Mouse (Mus musculus) macrophage (primary cell): ENCODE results near the gene Mvp. TPM values are rescaled to one million over a fixed set of nuclear protein-coding genes. Genes with fewer than 3 reads are reported as not detected.
A peak's percentile ranks its signal among the peaks of the same experiment; 100 is the strongest.

Experiments used
- H3K27ac ChIP-seq: fragments of 350-480 bp; formaldehyde crosslinking; 2 replicates; pipeline ENCODE4 v1.9.0; 2021
- H3K36me3 ChIP-seq: fragments of 350-480 bp; formaldehyde crosslinking; 2 replicates; pipeline ENCODE4 v1.9.0; 2021; ENCODE audit errors: inconsistent target
- H3K4me3 ChIP-seq: fragments of 350-480 bp; formaldehyde crosslinking; 2 replicates; pipeline ENCODE4 v1.9.0; 2021; ENCODE audit errors: inconsistent target
- H3K79me2 ChIP-seq: fragments of 350-480 bp; formaldehyde crosslinking; 2 replicates; pipeline ENCODE4 v1.9.0; 2021; ENCODE audit errors: inconsistent target
- WGBS: methylation state at CpG from one replicate; pipeline ENCODE4 v1.1.7; 2026; ENCODE audit warnings: inconsistent platforms; ENCODE audit not compliant: missing documents; 5-methylcytosine and 5-hydroxymethylcytosine counted together
- polyA plus RNA-seq: library from polyadenylated mRNA; stranded (reverse); fragments of 250-400 nt; gene quantifications from 3 replicates; pipeline ENCODE4 v1.2.4, GENCODE M21; 2018; ENCODE audit warnings: inconsistent platforms

The Mvp gene
- polyA plus RNA-seq, 1 experiment from 2014 or later, result 88.1 TPM

DNA sequence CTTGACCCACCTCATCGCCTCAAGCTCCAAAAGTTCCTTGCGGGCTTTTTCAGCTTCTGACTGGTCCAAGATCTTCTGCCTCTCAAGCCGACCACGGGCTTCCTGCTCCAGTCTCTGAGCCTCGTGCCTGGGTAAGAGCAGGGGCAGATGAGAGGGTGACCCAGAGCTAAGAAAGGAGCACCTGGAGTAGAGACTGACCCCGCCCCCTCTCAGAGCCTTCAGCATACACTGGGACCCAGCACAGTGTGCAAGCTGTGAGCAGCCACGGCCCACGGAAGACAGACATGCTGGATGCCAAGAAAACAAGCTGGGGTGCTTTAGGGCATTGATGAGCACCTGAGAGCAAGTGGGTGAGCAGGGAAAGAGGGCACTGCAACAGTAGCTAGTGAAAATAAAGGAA is 25.6 kb downstream of the Mvp start:
- Histone ChIP-seq H3K36me3 (peaks cover 69% of the 10 kb centered on the region), H3K4me3 (no peak overlapping the region), H3K79me2 (no peaks in the 10 kb centered on the region), H3K27ac (no peak overlapping the region)
- 86% methylated on average over 8 of the region's 8 CpGs for WGBS

GRCm38 (mm10) chr7:126986319-126986718 is 28.1 kb downstream of the Mvp start:
- H3K27ac ChIP-seq, result no peak overlapping the region
- no peaks in the 10 kb centered on the region for H3K79me2 ChIP-seq
- H3K4me3 ChIP-seq, result no peak overlapping the region
- 76% methylated on average over 7 of the region's 9 CpGs for WGBS
- H3K36me3 ChIP-seq, result peaks cover 48% of the 10 kb centered on the region

DNA sequence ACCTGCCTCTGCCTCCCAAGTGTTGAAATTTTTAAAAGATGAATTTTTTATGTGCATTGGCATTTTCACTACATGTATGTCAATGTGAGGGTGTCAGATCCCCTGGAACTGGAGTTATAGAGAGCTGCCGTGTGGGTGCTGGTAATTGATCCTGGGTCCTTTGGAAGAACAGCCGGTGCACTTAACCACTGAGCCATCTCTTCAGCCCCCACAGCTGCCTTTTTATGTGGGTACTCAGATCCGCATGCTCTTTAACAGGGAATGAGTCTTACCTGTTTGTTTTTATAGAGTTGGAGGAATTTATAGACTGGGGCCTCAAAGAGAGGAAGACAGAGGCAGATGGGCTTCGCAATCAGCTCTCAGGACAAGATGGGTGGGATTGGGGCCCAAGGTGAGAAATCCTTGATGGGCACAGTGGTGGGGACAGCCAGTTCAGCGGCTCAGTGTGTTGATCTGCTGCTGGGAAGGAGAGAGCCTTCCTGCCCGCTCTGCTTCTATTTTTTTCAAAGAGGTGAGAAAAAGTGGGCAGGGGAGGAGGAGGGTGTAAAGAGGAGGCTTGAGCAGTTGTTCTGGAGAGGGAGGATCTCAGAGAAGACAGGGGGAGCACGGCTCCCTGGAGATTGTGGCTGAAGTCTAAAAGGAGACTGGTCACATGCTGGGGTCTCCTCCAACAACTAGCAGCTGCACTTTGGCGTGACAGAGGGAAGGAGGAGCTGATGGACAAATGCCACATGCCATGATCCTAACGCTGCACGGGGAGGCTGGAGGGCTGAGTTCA is 29.6 kb downstream of the Mvp start:
- H3K4me3 ChIP-seq, result no peak overlapping the region
- H3K27ac ChIP-seq, result no peak overlapping the region
- no peaks in the 10 kb centered on the region for H3K79me2 ChIP-seq
- WGBS, result 90% methylated on average over 10 of the region's 10 CpGs
- peaks cover 45% of the 10 kb centered on the region for H3K36me3 ChIP-seq

DNA sequence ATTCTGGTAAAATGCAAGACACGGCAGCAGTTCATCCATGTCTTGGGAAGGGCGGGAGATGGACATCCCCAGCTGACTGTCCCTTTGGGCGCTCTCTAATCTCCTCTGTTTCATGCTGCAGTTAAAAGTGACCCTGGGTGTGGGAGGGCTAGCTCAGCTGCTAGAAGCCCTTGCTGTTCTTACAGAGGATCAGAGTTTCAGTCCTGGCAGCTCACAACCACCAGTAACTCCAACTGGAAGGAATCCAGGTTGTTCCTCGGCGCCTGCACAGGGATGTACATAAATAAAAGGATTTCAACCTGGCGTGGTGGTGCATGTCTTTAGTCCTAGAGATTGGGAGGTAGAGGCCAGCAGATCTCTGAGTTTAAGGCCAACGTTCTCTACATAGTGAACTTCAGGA is 31.3 kb downstream of the Mvp start:
- H3K79me2 ChIP-seq, result peaks cover 3% of the 10 kb centered on the region; the same call in 1 of the 2 replicates
- WGBS, result 92% methylated on average over 7 of the region's 7 CpGs
- peaks cover 43% of the 10 kb centered on the region for H3K36me3 ChIP-seq
- no peak overlapping the region for H3K27ac ChIP-seq
- no peak overlapping the region for H3K4me3 ChIP-seq

DNA sequence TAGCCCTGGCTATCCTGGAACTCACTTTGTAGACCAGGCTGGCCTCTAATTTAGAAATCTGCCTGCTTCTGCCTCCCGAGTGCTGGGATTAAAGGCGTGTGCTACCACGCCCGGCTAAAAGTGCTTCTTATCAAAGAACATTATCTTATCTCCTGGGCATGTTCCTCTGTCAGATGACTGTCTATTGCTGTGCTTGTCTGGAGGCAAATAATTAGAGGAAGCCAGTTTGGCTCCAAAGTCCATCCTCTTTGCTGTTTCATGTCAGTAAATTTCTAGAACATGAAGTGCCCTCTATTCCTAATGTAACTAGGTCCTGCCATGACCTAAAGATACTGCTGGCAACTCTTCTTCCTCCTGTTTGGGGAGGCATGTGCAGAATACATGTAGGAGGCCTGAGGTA is 32.4 kb downstream of the Mvp start:
- 93% methylated on average over 3 of the region's 4 CpGs for WGBS
- Histone ChIP-seq H3K27ac (no peak overlapping the region), H3K36me3 (peaks cover 36% of the 10 kb centered on the region), H3K4me3 (no peak overlapping the region), H3K79me2 (peaks cover 14% of the 10 kb centered on the region)

GRCm38 (mm10) chr7:126981601-126982000 is 32.8 kb downstream of the Mvp start:
- H3K36me3 ChIP-seq, result peaks cover 31% of the 10 kb centered on the region
- H3K27ac ChIP-seq, result no peak overlapping the region
- no peak overlapping the region for H3K4me3 ChIP-seq
- 95% methylated on average over 2 of the region's 2 CpGs for WGBS
- H3K79me2 ChIP-seq, result peaks cover 18% of the 10 kb centered on the region

- 79% methylated on average over 6 of the region's 6 CpGs for WGBS
- Histone ChIP-seq H3K36me3 (peaks cover 23% of the 10 kb centered on the region), H3K4me3 (no peak overlapping the region), H3K79me2 (peaks cover 21% of the 10 kb centered on the region), H3K27ac (no peak overlapping the region)
Measured at GRCm38 (mm10) chr7:126978841-126979240, 35.6 kb downstream of the Mvp start.

GRCm38 (mm10) chr7:126976878-126977459 is 37.5 kb downstream of the Mvp start:
- Histone ChIP-seq H3K36me3 (peaks cover 23% of the 10 kb centered on the region), H3K79me2 (peaks cover 21% of the 10 kb centered on the region), H3K4me3 (peak overlapping the region; percentile 95), H3K27ac (peak overlapping the region; percentile 99)
- WGBS, result 9% methylated on average over 11 of the region's 14 CpGs

- under 1% methylated on average over 51 of the region's 55 CpGs for WGBS
- H3K79me2 ChIP-seq, result peaks cover 21% of the 10 kb centered on the region
- H3K4me3 ChIP-seq, result peak within 1 kb of the TSS; percentile 95
- peak within 1 kb of the TSS; percentile 99 for H3K27ac ChIP-seq
- peaks cover 23% of the 10 kb centered on the region for H3K36me3 ChIP-seq
Measured at GRCm38 (mm10) chr7:126975950-126976866, 38.2 kb downstream of the Mvp start, which contains the start of gene Cdiptos. TSS of gene Cdiptos (minus strand) at chr7:126976098.

GRCm38 (mm10) chr7:126975893-126975949 is 38.7 kb downstream of the Mvp start, which contains the start of gene Cdipt:
TSS of gene Cdipt (plus strand) at chr7:126975914.
- H3K27ac ChIP-seq, result peak within 1 kb of the TSS; percentile 99
- H3K36me3 ChIP-seq, result peaks cover 23% of the 10 kb centered on the region
- H3K79me2 ChIP-seq, result peaks cover 21% of the 10 kb centered on the region
- no CpG with 5 or more reads among the region's 1 CpGs for WGBS
- peak within 1 kb of the TSS; percentile 95 for H3K4me3 ChIP-seq

GRCm38 (mm10) chr7:126975493-126975892 is 38.9 kb downstream of the Mvp start:
- 2% methylated on average over 8 of the region's 8 CpGs for WGBS
- peak overlapping the region; percentile 95 for H3K4me3 ChIP-seq
- H3K27ac ChIP-seq, result peak overlapping the region; percentile 99

DNA sequence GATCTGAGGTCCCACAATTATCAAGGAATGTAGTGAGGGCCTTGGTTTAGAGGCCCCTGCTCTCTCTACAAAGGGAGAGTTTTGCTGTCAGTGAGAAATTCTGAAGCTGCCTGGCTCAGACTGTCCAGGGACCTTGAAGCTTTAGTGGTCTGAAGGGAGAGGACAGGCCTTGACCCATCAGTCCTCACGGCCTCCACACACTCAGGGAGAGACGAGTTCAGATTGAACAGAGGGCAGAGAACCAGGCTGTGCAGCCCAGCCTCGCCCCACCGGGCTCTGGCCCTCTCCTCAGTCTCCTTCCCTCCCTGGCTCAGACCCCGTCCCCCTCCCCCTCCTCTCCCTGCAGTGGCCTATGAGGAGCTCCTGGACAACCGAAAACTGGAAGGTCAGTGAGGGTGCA is 47.1 kb downstream of the Mvp start:
- Histone ChIP-seq H3K4me3 (no peak overlapping the region), H3K27ac (no peak overlapping the region), H3K36me3 (no peaks in the 10 kb centered on the region), H3K79me2 (no peaks in the 10 kb centered on the region)
- WGBS, result 98% methylated on average over 4 of the region's 6 CpGs

More at GRCm38 (mm10) chr7:126975493-126975892, 38.9 kb downstream of the Mvp start:
- peaks cover 21% of the 10 kb centered on the region for H3K79me2 ChIP-seq
- peaks cover 23% of the 10 kb centered on the region for H3K36me3 ChIP-seq

DNA sequence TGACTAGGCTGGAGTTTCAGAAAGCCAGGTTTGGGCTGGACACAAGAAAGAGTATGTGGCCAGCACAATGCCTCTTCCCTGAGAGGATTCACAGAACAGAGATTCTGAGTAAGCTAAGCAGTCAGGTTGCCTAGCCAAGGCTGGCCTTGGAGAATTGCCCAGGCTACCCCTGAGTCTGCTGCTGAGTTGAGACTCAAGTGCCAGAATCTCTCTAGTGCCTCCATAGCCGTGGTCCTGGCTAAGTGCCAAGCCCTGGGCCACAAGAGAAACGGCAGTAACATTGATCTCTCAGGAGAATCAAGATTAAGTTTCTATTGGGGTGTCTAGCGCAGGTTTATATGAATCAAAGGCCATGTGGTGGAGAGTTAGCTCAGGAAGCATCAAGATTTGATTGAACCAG is 48.9 kb downstream of the Mvp start:
- Histone ChIP-seq H3K36me3 (no peaks in the 10 kb centered on the region), H3K27ac (no peak overlapping the region), H3K79me2 (no peaks in the 10 kb centered on the region), H3K4me3 (no peak overlapping the region)
- 63% methylated on average over 3 of the region's 3 CpGs for WGBS

DNA sequence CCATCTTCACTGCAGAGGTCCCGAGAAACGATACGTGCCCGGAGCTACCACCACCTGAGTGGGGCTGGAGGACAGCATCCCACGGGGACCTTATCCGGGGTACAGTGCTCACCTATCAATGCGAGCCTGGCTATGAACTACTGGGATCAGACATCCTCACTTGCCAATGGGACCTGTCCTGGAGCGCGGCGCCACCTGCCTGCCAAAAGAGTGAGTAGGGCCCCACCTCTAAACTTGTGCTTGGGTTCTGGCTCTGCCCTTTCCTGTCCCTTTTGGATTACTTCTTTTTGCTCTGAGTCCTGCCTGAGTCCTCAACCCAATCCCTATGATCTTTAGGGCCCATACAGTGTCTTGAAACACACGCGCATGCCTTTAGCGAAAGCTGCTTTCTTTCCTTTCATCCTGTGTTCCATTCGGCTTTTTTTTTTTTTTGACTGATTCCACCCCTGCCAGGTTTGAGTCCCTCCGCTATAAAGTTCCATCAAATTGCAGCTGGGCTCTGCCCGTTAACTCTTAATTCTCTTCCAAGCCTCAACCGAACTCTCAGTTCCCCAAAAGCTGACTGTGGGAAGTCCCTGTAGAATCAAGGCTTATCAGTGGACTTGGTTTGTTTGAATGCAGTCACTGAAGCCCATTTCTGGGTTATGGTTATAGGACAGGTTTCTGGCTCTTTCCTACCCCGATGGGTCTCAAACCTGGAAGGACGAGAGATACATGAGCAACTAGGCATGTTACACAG is 50.7 kb downstream of the Mvp start:
- Histone ChIP-seq H3K4me3 (no peak overlapping the region), H3K27ac (no peak overlapping the region), H3K36me3 (no peaks in the 10 kb centered on the region), H3K79me2 (no peaks in the 10 kb centered on the region)
- WGBS, result 38% methylated on average over 19 of the region's 19 CpGs
